Comparison of ENCODE assay signal across 22 mouse cellular contexts in genomic region chr13:85035903-85036302, GRCm38 (mm10).
DNase-seq lines count a peak whose midpoint lies in the region; ATAC-seq and TF ChIP-seq lines count a peak whose summit lies in the region.
"Had no signal": no experiment of that assay in that cellular context is flagged by ENCODE, and none has a peak within 500 bp of the region (broad histone marks: within the 10 kb centered on the region; RNA-seq: fewer than 3 reads in every experiment).

No protein-coding gene starts in this region.

- DNase-seq in testis, postnatal 14 days (ENCODE audit: low spot score), result peak; percentile 3
- DNase-seq in testis, postnatal 10 days (ENCODE audit: low spot score), result no peak
- DNase-seq in ES-E14 (ENCODE audit: low read depth, low spot score) (peak; percentile 35), ZHBTc4 (ENCODE audit: low read depth, low spot score) (peak; percentile 60)
- no peak for DNase-seq in urinary bladder, postnatal 14 days (ENCODE audit: low spot score)
- DNase-seq: adrenal gland, adult 8-10 months; adrenal gland, postnatal 14 days; adrenal gland, postnatal 36 days; B cell, adult 2 months; cerebellum, adult 11-12 months; cerebellum, adult 2 months; cerebellum, adult 9-10 months; cerebellum, postnatal 10 days; cerebellum, postnatal 25 days; forebrain, postnatal 0 days had no signal

- no peak overlapping the region for H3K9ac ChIP-seq in ES-E14 (ENCODE audit: insufficient read depth, low read depth, low read length, poor library complexity, severe bottlenecking)
- no peak overlapping the region for H3K9ac ChIP-seq in kidney, embryonic 14.5 days (ENCODE audit: low read depth, low read length)
- H3K9ac ChIP-seq: embryonic facial prominence, embryonic 12.5 days; forebrain, embryonic 13.5 days; forebrain, embryonic 15.5 days; forebrain, postnatal 0 days had no signal

- H3K9me3 ChIP-seq in ES-E14 (ENCODE audit: control insufficient read depth, insufficient read depth, low read depth, low read length), result no peaks in the 10 kb centered on the region
- H3K9me3 ChIP-seq in kidney, embryonic 14.5 days (ENCODE audit: control insufficient read depth, low read length), result no peaks in the 10 kb centered on the region
- H3K9me3 ChIP-seq: embryonic facial prominence, embryonic 10.5 days; forebrain, embryonic 15.5 days had no signal

- H3K27ac ChIP-seq in ES-E14 (ENCODE audit: insufficient read depth, low read depth, low read length, poor library complexity, severe bottlenecking), result peak overlapping the region; percentile 93
- H3K27ac ChIP-seq in kidney, embryonic 14.5 days (ENCODE audit: low read depth, low read length), result no peak overlapping the region
- H3K27ac ChIP-seq: embryonic facial prominence, embryonic 10.5 days; embryonic facial prominence, embryonic 12.5 days; forebrain, embryonic 13.5 days; forebrain, embryonic 15.5 days had no signal

- no peaks in the 10 kb centered on the region; the same call in 1 of the 2 replicates for H3K36me3 ChIP-seq in ES-E14 (ENCODE audit: control insufficient read depth, insufficient read depth, low read length, poor library complexity, severe bottlenecking)
- H3K36me3 ChIP-seq in kidney, embryonic 14.5 days (ENCODE audit: control insufficient read depth, insufficient read depth, low read length), result no peaks in the 10 kb centered on the region
- H3K36me3 ChIP-seq: embryonic facial prominence, embryonic 10.5 days; embryonic facial prominence, embryonic 12.5 days; forebrain, embryonic 15.5 days had no signal

- no peaks in the 10 kb centered on the region for H3K27me3 ChIP-seq in kidney, embryonic 14.5 days (ENCODE audit: control insufficient read depth, insufficient read depth, low read length)
- H3K27me3 ChIP-seq: CH12.LX; embryonic facial prominence, embryonic 12.5 days; forebrain, embryonic 13.5 days; forebrain, embryonic 15.5 days had no signal

- no peak overlapping the region for H3K4me2 ChIP-seq in kidney, embryonic 14.5 days (replicated peaks; ENCODE audit: low read depth, low read length)
- H3K4me2 ChIP-seq: embryonic facial prominence, embryonic 12.5 days; forebrain, embryonic 13.5 days; forebrain, embryonic 15.5 days had no signal

- in situ Hi-C loops in ES-E14 (cut with MboI; ENCODE audit: low sequenced_read_pairs in 2 of 2, unreplicated experiment in 2 of 2), result no loop called here

- WGBS in kidney, embryonic 14.5 days, result 83% methylated on average over 2 of the region's 2 CpGs

- H3K4me1 ChIP-seq in ES-E14 (ENCODE audit: control insufficient read depth in 2 of 2, insufficient read depth in 2 of 2, low read length in 2 of 2, poor library complexity in 1 of 2), result peaks cover 2% of the 10 kb centered on the region in 2 experiments; a peak in 2 of 4 replicates
- no peaks in the 10 kb centered on the region for H3K4me1 ChIP-seq in kidney, embryonic 14.5 days (ENCODE audit: control insufficient read depth, insufficient read depth, low read length)
- H3K4me1 ChIP-seq: embryonic facial prominence, embryonic 10.5 days; embryonic facial prominence, embryonic 12.5 days; forebrain, embryonic 13.5 days; forebrain, embryonic 15.5 days had no signal

- no peak for ATAC-seq in kidney, embryonic 14.5 days (ENCODE audit: low FRiP score, low TSS enrichment)
- ATAC-seq: CD4-positive, CD25-positive, alpha-beta regulatory T cell, adult 4 months; forebrain, embryonic 13.5 days; forebrain, embryonic 15.5 days; forebrain, postnatal 0 days had no signal

- no peak overlapping the region for H3K4me3 ChIP-seq in ES-E14 (ENCODE audit: insufficient read depth in 1 of 2, low read depth in 1 of 2, low read length in 2 of 2, poor library complexity in 1 of 2, severe bottlenecking in 1 of 2)
- H3K4me3 ChIP-seq in kidney, embryonic 14.5 days (ENCODE audit: low read length), result no peak overlapping the region
- H3K4me3 ChIP-seq: embryonic facial prominence, embryonic 10.5 days; embryonic facial prominence, embryonic 12.5 days; forebrain, embryonic 13.5 days; forebrain, embryonic 15.5 days had no signal

TF ChIP-seq in ES-E14, 5 proteins besides CTCF, POLR2A, EP300 and RAD21:
- TF ChIP-seq ZNF384 (IDR thresholded peaks at IDR 0.05; ENCODE audit: low read depth, low read length), result peak; percentile 81
- TF ChIP-seq CHD2 (IDR thresholded peaks at IDR 0.05; ENCODE audit: low read depth, low read length), result no peak
- TF ChIP-seq MAFK (IDR thresholded peaks at IDR 0.05; ENCODE audit: insufficient read depth, low read depth, low read length), result no peak
- TF ChIP-seq ZC3H11A (IDR thresholded peaks at IDR 0.05; ENCODE audit: borderline replicate concordance, low read depth, low read length), result no peak
TF ChIP-seq in ES-E14: peak in this region for 1.

Comparison
In these comparisons a context has a peak if more than half of its experiments do, and no peak if none do; other contexts are left out.
1. DNase-seq: peak in testis, postnatal 14 days (single experiment), ES-E14 (single experiment) and ZHBTc4 (single experiment); none in testis, postnatal 10 days (single experiment) and urinary bladder, postnatal 14 days (single experiment).